Mouse (Mus musculus): Measurements from ENCODE around the gene Fignl2. TPM values are rescaled to one million over a fixed set of nuclear protein-coding genes. Genes with fewer than 3 reads are reported as not detected.

Fignl2 gene
- total RNA-seq, 1 experiment = 8.6 TPM

- Histone ChIP-seq H3K4me3 (ENCODE audit: insufficient read depth in 1 of 2, low read depth in 1 of 2, low read length in 2 of 2, poor library complexity in 1 of 2, severe bottlenecking in 1 of 2) (no peak overlapping the region), H3K27ac (ENCODE audit: insufficient read depth, low read depth, low read length, poor library complexity, severe bottlenecking) (no peak overlapping the region), H3K36me3 (ENCODE audit: control insufficient read depth, insufficient read depth, low read length, poor library complexity, severe bottlenecking) (no peaks in the 10 kb centered on the region), H3K9ac (ENCODE audit: insufficient read depth, low read depth, low read length, poor library complexity, severe bottlenecking) (no peak overlapping the region), H3K4me1 (ENCODE audit: control insufficient read depth in 2 of 2, insufficient read depth in 2 of 2, low read length in 2 of 2, poor library complexity in 1 of 2) (peaks cover 15 to 16% of the 10 kb centered on the region in 2 experiments), H3K9me3 (ENCODE audit: control insufficient read depth, insufficient read depth, low read depth, low read length) (no peaks in the 10 kb centered on the region)
- in situ Hi-C loops (cut with MboI; ENCODE audit: low sequenced_read_pairs in 2 of 2, unreplicated experiment in 2 of 2) = no loop called here
- DNase-seq (ENCODE audit: low read depth, low spot score) = no peak
- TF ChIP-seq HCFC1 (IDR thresholded peaks at IDR 0.05; ENCODE audit: borderline replicate concordance, insufficient read depth, low read length) (no peak), ZNF384 (IDR thresholded peaks at IDR 0.05; ENCODE audit: low read depth, low read length) (no peak), CHD2 (IDR thresholded peaks at IDR 0.05; ENCODE audit: low read depth, low read length) (no peak), ZC3H11A (IDR thresholded peaks at IDR 0.05; ENCODE audit: borderline replicate concordance, low read depth, low read length) (no peak), MAFK (IDR thresholded peaks at IDR 0.05; ENCODE audit: insufficient read depth, low read depth, low read length) (no peak)
Observed at GRCm38 (mm10) chr15:101075150-101075549, 3.2 kb downstream of the Fignl2 start.

GRCm38 (mm10) chr15:101074067-101074466 lies 4.3 kb downstream of the Fignl2 start:
- Histone ChIP-seq H3K36me3 (ENCODE audit: control insufficient read depth, insufficient read depth, low read length, poor library complexity, severe bottlenecking) (no peaks in the 10 kb centered on the region), H3K4me1 (ENCODE audit: control insufficient read depth in 2 of 2, insufficient read depth in 2 of 2, low read length in 2 of 2, poor library complexity in 1 of 2) (peaks cover 14 to 16% of the 10 kb centered on the region in 2 experiments), H3K27ac (ENCODE audit: insufficient read depth, low read depth, low read length, poor library complexity, severe bottlenecking) (no peak overlapping the region), H3K9ac (ENCODE audit: insufficient read depth, low read depth, low read length, poor library complexity, severe bottlenecking) (no peak overlapping the region), H3K4me3 (ENCODE audit: insufficient read depth in 1 of 2, low read depth in 1 of 2, low read length in 2 of 2, poor library complexity in 1 of 2, severe bottlenecking in 1 of 2) (no peak overlapping the region), H3K9me3 (ENCODE audit: control insufficient read depth, insufficient read depth, low read depth, low read length) (no peaks in the 10 kb centered on the region)
- no peak for DNase-seq (ENCODE audit: low read depth, low spot score)
- in situ Hi-C loops (cut with MboI; ENCODE audit: low sequenced_read_pairs in 2 of 2, unreplicated experiment in 2 of 2) = no loop called here
- no peak for TF ChIP-seq ZNF384 (IDR thresholded peaks at IDR 0.05; ENCODE audit: low read depth, low read length)
- TF ChIP-seq MAFK (IDR thresholded peaks at IDR 0.05; ENCODE audit: insufficient read depth, low read depth, low read length) = no peak
- no peak for TF ChIP-seq HCFC1 (IDR thresholded peaks at IDR 0.05; ENCODE audit: borderline replicate concordance, insufficient read depth, low read length)
- TF ChIP-seq ZC3H11A (IDR thresholded peaks at IDR 0.05; ENCODE audit: borderline replicate concordance, low read depth, low read length) = no peak
- TF ChIP-seq CHD2 (IDR thresholded peaks at IDR 0.05; ENCODE audit: low read depth, low read length) = no peak

- Histone ChIP-seq H3K9ac (ENCODE audit: insufficient read depth, low read depth, low read length, poor library complexity, severe bottlenecking) (no peak overlapping the region), H3K9me3 (ENCODE audit: control insufficient read depth, insufficient read depth, low read depth, low read length) (no peaks in the 10 kb centered on the region), H3K4me1 (ENCODE audit: control insufficient read depth in 2 of 2, insufficient read depth in 2 of 2, low read length in 2 of 2, poor library complexity in 1 of 2) (peaks cover 14 to 16% of the 10 kb centered on the region in 2 experiments), H3K27ac (ENCODE audit: insufficient read depth, low read depth, low read length, poor library complexity, severe bottlenecking) (no peak overlapping the region), H3K4me3 (ENCODE audit: insufficient read depth in 1 of 2, low read depth in 1 of 2, low read length in 2 of 2, poor library complexity in 1 of 2, severe bottlenecking in 1 of 2) (no peak overlapping the region), H3K36me3 (ENCODE audit: control insufficient read depth, insufficient read depth, low read length, poor library complexity, severe bottlenecking) (no peaks in the 10 kb centered on the region)
- in situ Hi-C loops (cut with MboI; ENCODE audit: low sequenced_read_pairs in 2 of 2, unreplicated experiment in 2 of 2) = no loop called here
- no peak for TF ChIP-seq MAFK (IDR thresholded peaks at IDR 0.05; ENCODE audit: insufficient read depth, low read depth, low read length)
- no peak for TF ChIP-seq HCFC1 (IDR thresholded peaks at IDR 0.05; ENCODE audit: borderline replicate concordance, insufficient read depth, low read length)
- no peak for TF ChIP-seq ZNF384 (IDR thresholded peaks at IDR 0.05; ENCODE audit: low read depth, low read length)
- TF ChIP-seq ZC3H11A (IDR thresholded peaks at IDR 0.05; ENCODE audit: borderline replicate concordance, low read depth, low read length) = no peak
- no peak for DNase-seq (ENCODE audit: low read depth, low spot score)
Observed at GRCm38 (mm10) chr15:101072736-101073135, 5.6 kb downstream of the Fignl2 start.

- no peak for DNase-seq (ENCODE audit: low read depth, low spot score)
- H3K9me3 ChIP-seq (ENCODE audit: control insufficient read depth, insufficient read depth, low read depth, low read length) = no peaks in the 10 kb centered on the region
- H3K4me3 ChIP-seq (ENCODE audit: insufficient read depth in 1 of 2, low read depth in 1 of 2, low read length in 2 of 2, poor library complexity in 1 of 2, severe bottlenecking in 1 of 2) = no peak overlapping the region
- H3K9ac ChIP-seq (ENCODE audit: insufficient read depth, low read depth, low read length, poor library complexity, severe bottlenecking) = no peak overlapping the region; the same call in 1 of the 2 replicates
- no peaks in the 10 kb centered on the region for H3K36me3 ChIP-seq (ENCODE audit: control insufficient read depth, insufficient read depth, low read length, poor library complexity, severe bottlenecking)
- TF ChIP-seq ZC3H11A (IDR thresholded peaks at IDR 0.05; ENCODE audit: borderline replicate concordance, low read depth, low read length) (no peak), ZNF384 (IDR thresholded peaks at IDR 0.05; ENCODE audit: low read depth, low read length) (no peak), MAFK (IDR thresholded peaks at IDR 0.05; ENCODE audit: insufficient read depth, low read depth, low read length) (no peak), CHD2 (IDR thresholded peaks at IDR 0.05; ENCODE audit: low read depth, low read length) (no peak), HCFC1 (IDR thresholded peaks at IDR 0.05; ENCODE audit: borderline replicate concordance, insufficient read depth, low read length) (no peak)
- in situ Hi-C loops (cut with MboI; ENCODE audit: low sequenced_read_pairs in 2 of 2, unreplicated experiment in 2 of 2) = no loop called here
- H3K27ac ChIP-seq (ENCODE audit: insufficient read depth, low read depth, low read length, poor library complexity, severe bottlenecking) = no peak overlapping the region
- H3K4me1 ChIP-seq (ENCODE audit: control insufficient read depth in 2 of 2, insufficient read depth in 2 of 2, low read length in 2 of 2, poor library complexity in 1 of 2) = peaks cover 15 to 27% of the 10 kb centered on the region in 2 experiments
Observed at GRCm38 (mm10) chr15:101070762-101071161, 7.6 kb downstream of the Fignl2 start.

Data from ES-E14 (cell line).